Mouse (Mus musculus) forebrain, postnatal 0 days (tissue): ENCODE measurements at regions not wholly inside any gene's neighbourhood (a gene's known extent, or its start where the extent isn't known, plus 50 kb on each side); places are given as distances from the start of the nearest gene placed in this dataset.

ENCODE experiments used
- ATAC-seq: fragments of 200-750 bp; cut with Nextera tagmentation; 2 replicates; pipeline ENCODE4 v1.8.0; 2017; ENCODE audit warnings: mild to moderate bottlenecking, moderate library complexity
- DNase-seq: peaks from one replicate; pipeline ENCODE4 v3.0.0-alpha.2; 2015
- H3K27ac ChIP-seq: fragments of 300-500 bp; sonication (generic); 2 replicates; pipeline ENCODE4 v1.5.1; 2014; ENCODE audit warnings: low read depth, mild to moderate bottlenecking, antibody characterized with exemption, low read length, moderate library complexity, mixed read lengths
- H3K27me3 ChIP-seq: fragments of 300-500 bp; sonication (generic); 2 replicates; pipeline ENCODE4 v1.6.1; 2014; ENCODE audit warnings: mild to moderate bottlenecking, low read length, mixed read lengths; ENCODE audit not compliant: insufficient read depth
- H3K36me3 ChIP-seq: fragments of 300-500 bp; sonication (generic); 2 replicates; pipeline ENCODE4 v1.6.1; 2014; ENCODE audit warnings: mild to moderate bottlenecking, moderate library complexity; ENCODE audit not compliant: insufficient read depth
- H3K4me1 ChIP-seq: fragments of 300-500 bp; sonication (generic); 2 replicates; pipeline ENCODE4 v1.6.1; 2014; ENCODE audit warnings: antibody characterized with exemption; ENCODE audit not compliant: insufficient read depth
- H3K4me2 ChIP-seq: fragments of 300-500 bp; sonication (generic); 2 replicates; pipeline ENCODE4 v1.6.1; 2014; ENCODE audit warnings: low read depth, mild to moderate bottlenecking, moderate library complexity
- H3K4me3 ChIP-seq: fragments of 300-500 bp; sonication (generic); 2 replicates; pipeline ENCODE4 v1.5.1; 2014; ENCODE audit warnings: low read depth, low read length, mixed read lengths
- H3K9ac ChIP-seq: fragments of 300-500 bp; sonication (generic); 2 replicates; pipeline ENCODE4 v1.6.1; 2014; ENCODE audit warnings: mild to moderate bottlenecking
- H3K9me3 ChIP-seq: fragments of 300-500 bp; sonication (generic); 2 replicates; pipeline ENCODE4 v1.6.1; 2016; ENCODE audit warnings: low read length
- CTCF ChIP-seq: sonication (generic); IDR thresholded peaks from 2 replicates; pipeline ENCODE4 v1.5.1; 2016; ENCODE audit warnings: antibody characterized with exemption, control low read depth, low read depth
- WGBS: fragments of 180-500 bp; shearing (Covaris S2); extraction: QIAGEN DNeasy Blood & Tissue Kit; methylation state at CpG from one replicate; pipeline ENCODE4 v1.1.7; 2014; 5-methylcytosine and 5-hydroxymethylcytosine counted together

DNA sequence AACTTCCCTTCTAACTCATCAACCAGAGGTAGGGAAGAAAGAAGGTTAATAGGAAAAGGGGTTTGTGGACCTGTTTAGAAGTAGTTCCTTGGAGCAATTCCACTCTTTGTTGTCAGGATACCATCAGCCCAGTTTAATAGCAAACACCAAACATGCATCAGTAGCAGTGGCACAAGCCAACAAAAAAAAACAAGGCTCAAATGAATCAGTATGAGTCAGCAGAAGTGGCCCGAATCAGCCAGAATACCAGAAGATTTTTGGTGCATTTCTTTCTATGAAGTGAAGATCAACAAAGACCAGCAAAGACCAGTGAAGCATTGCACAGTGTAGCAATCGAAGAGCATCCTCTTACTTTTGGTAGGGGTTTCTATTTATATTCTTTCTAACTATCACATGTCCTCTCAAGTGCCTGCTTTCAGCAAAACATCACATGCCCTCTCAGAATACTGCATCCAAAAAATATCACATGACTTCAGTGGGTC is 52.9 kb upstream of the Gm10944 start:
- Histone ChIP-seq H3K27ac (no peak overlapping the region), H3K4me2 (no peak overlapping the region), H3K9ac (no peak overlapping the region), H3K4me3 (no peak overlapping the region), H3K27me3 (no peaks in the 10 kb centered on the region), H3K9me3 (no peaks in the 10 kb centered on the region), H3K4me1 (no peaks in the 10 kb centered on the region), H3K36me3 (no peaks in the 10 kb centered on the region)
- TF ChIP-seq CTCF = no peak
- WGBS = 88% methylated on average over 2 of the region's 2 CpGs
- no peak for ATAC-seq
- no peak for DNase-seq

- 61% methylated on average over 12 of the region's 12 CpGs for WGBS
- peak; percentile 25 for ATAC-seq
- Histone ChIP-seq H3K27ac (no peak overlapping the region), H3K4me3 (no peak overlapping the region), H3K27me3 (no peaks in the 10 kb centered on the region), H3K9ac (no peak overlapping the region), H3K4me2 (no peak overlapping the region), H3K4me1 (no peaks in the 10 kb centered on the region), H3K36me3 (no peaks in the 10 kb centered on the region), H3K9me3 (no peaks in the 10 kb centered on the region)
- no peak for TF ChIP-seq CTCF
- no peak for DNase-seq
Observed at GRCm38 (mm10) chr10:10614976-10615762, 57.1 kb upstream of the Rab32 start.

DNA sequence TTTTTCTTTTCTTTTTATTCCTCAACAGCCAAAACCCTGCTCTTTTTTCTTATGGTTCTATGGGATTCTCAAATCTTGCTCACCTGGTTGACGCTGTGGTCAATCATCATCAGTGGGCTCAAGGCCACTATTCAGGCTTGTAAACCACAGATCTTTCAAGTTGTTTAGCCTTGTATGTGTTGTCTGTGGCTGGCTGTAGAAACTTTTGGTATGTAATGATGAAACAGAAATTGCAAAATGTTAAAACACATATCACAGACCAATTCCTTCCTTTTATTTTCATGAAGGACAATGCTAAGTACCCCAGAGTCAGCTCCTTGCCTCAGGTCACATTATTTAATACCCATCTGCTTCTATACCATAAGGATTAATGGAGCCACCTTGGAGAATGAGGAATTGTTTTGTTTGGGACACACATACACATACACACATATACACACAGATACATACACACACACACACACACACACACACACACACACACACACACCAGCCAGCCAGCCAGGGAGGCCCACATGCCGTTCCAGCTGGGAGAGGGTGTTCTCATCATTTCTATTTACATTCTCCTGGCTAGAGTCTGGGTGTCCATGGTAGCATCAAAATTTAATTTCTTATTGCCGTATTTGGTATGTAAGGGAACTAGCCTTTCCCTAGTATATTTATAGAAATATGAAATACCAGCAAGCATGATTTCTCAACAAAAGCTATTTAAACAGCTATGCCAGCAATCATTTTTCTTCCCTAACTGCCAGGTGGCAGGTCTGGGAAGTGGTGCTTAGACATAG is 52.7 kb upstream of the Rab32 start:
- no peak overlapping the region for H3K4me3 ChIP-seq
- H3K36me3 ChIP-seq = no peaks in the 10 kb centered on the region
- no peaks in the 10 kb centered on the region for H3K9me3 ChIP-seq
- 85% methylated on average over 3 of the region's 3 CpGs for WGBS
- no peak overlapping the region for H3K27ac ChIP-seq
- ATAC-seq (0 out of 2 replicates have a peak, but pooled peaks have one; percentile 34), DNase-seq (peak; percentile 9)
- H3K4me1 ChIP-seq = no peaks in the 10 kb centered on the region
- no peak for TF ChIP-seq CTCF
- no peak overlapping the region for H3K4me2 ChIP-seq
- no peaks in the 10 kb centered on the region for H3K27me3 ChIP-seq
- no peak overlapping the region for H3K9ac ChIP-seq

DNA sequence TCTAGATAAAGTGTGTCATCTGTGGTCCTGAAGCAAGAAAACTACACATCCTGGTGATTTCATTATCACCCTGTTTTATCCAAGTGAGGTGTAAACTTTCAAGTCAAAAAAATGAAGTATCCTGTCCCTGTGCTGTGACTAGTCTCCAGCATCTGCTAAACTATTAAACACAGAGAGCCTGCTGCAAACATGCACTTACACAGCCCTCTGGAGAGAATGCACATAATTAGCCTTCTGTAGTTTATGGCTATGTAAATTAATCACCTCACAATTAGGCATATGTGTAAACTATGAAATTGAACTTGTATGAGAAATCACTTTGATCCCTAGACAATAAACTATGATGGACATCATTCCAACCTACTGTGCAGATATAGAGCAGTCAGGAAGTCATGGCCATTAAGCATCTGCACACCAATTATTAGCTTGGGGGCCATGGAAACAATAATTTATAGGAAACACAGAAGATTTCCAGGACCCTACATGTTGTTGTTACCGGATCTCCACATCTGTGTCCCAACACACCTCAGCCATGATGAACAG is 50.6 kb upstream of the Rab32 start:
- H3K36me3 ChIP-seq = no peaks in the 10 kb centered on the region
- H3K27ac ChIP-seq = no peak overlapping the region
- DNase-seq (no peak), ATAC-seq (no peak)
- no peak overlapping the region for H3K4me3 ChIP-seq
- WGBS = 81% methylated on average over 1 of the region's 1 CpGs
- no peak overlapping the region for H3K4me2 ChIP-seq
- TF ChIP-seq CTCF = no peak
- no peaks in the 10 kb centered on the region for H3K9me3 ChIP-seq
- no peaks in the 10 kb centered on the region for H3K4me1 ChIP-seq
- no peak overlapping the region for H3K9ac ChIP-seq
- no peaks in the 10 kb centered on the region for H3K27me3 ChIP-seq
